Comparison of ENCODE assay signal across 11 mouse cellular contexts in genomic region chr10:83220217-83220616, GRCm38 (mm10).
DNase-seq lines count a peak whose midpoint lies in the region; ATAC-seq and TF ChIP-seq lines count a peak whose summit lies in the region.
"Had no signal": no experiment of that assay in that cellular context is flagged by ENCODE, and none has a peak within 500 bp of the region (broad histone marks: within the 10 kb centered on the region; RNA-seq: fewer than 3 reads in every experiment).

No protein-coding gene starts in this region.

- no peaks in the 10 kb centered on the region for H3K36me3 ChIP-seq in forebrain, embryonic 14.5 days (ENCODE audit: control insufficient read depth, insufficient read depth, low read length)
- no peaks in the 10 kb centered on the region for H3K36me3 ChIP-seq in forebrain, embryonic 12.5 days (replicated peaks)
- no peaks in the 10 kb centered on the region for H3K36me3 ChIP-seq in forebrain, embryonic 16.5 days (ENCODE audit: control insufficient read depth, insufficient read depth)
- no peaks in the 10 kb centered on the region for H3K36me3 ChIP-seq in forebrain, postnatal 0 days (ENCODE audit: insufficient read depth)
- H3K36me3 ChIP-seq in stomach, postnatal 0 days (ENCODE audit: control insufficient read depth, insufficient read depth, low read length): no peaks in the 10 kb centered on the region
- H3K36me3 ChIP-seq in midbrain, embryonic 11.5 days (ENCODE audit: control insufficient read depth, insufficient read depth, low read length): no peaks in the 10 kb centered on the region
- H3K36me3 ChIP-seq: embryonic facial prominence, embryonic 13.5 days; embryonic facial prominence, embryonic 15.5 days had no signal

- WGBS in forebrain, embryonic 14.5 days: 58% methylated on average over 10 of the region's 10 CpGs
- WGBS in forebrain, embryonic 12.5 days: 82% methylated on average over 10 of the region's 10 CpGs
- 55% methylated on average over 10 of the region's 10 CpGs for WGBS in forebrain, embryonic 16.5 days
- 56% methylated on average over 10 of the region's 10 CpGs for WGBS in forebrain, postnatal 0 days
- WGBS in stomach, postnatal 0 days: 89% methylated on average over 10 of the region's 10 CpGs
- 86% methylated on average over 10 of the region's 10 CpGs for WGBS in midbrain, embryonic 11.5 days

- no peaks in the 10 kb centered on the region for H3K4me1 ChIP-seq in forebrain, embryonic 14.5 days (ENCODE audit: control insufficient read depth, insufficient read depth, low read length)
- no peaks in the 10 kb centered on the region for H3K4me1 ChIP-seq in forebrain, embryonic 12.5 days
- peaks cover 2% of the 10 kb centered on the region; the same call in 1 of the 2 replicates for H3K4me1 ChIP-seq in forebrain, embryonic 16.5 days (replicated peaks; ENCODE audit: control insufficient read depth, insufficient read depth, low read length)
- H3K4me1 ChIP-seq in forebrain, postnatal 0 days (ENCODE audit: insufficient read depth): no peaks in the 10 kb centered on the region
- no peaks in the 10 kb centered on the region for H3K4me1 ChIP-seq in stomach, postnatal 0 days (replicated peaks; ENCODE audit: control insufficient read depth, insufficient read depth)
- no peaks in the 10 kb centered on the region for H3K4me1 ChIP-seq in midbrain, embryonic 11.5 days (ENCODE audit: control insufficient read depth, insufficient read depth, low read length)

- no peak overlapping the region for H3K4me2 ChIP-seq in forebrain, embryonic 14.5 days (ENCODE audit: low read length)
- H3K4me2 ChIP-seq in forebrain, embryonic 12.5 days: no peak overlapping the region
- no peak overlapping the region for H3K4me2 ChIP-seq in forebrain, embryonic 16.5 days (ENCODE audit: low read length)
- no peak overlapping the region for H3K4me2 ChIP-seq in forebrain, postnatal 0 days (ENCODE audit: low read depth)
- no peak overlapping the region for H3K4me2 ChIP-seq in stomach, postnatal 0 days (replicated peaks; ENCODE audit: low read depth)
- no peak overlapping the region for H3K4me2 ChIP-seq in midbrain, embryonic 11.5 days
- H3K4me2 ChIP-seq: embryonic facial prominence, embryonic 13.5 days; embryonic facial prominence, embryonic 15.5 days had no signal

- ATAC-seq in forebrain, embryonic 14.5 days: peak; percentile 65; the same call in 1 of the 2 replicates
- no peak for ATAC-seq in forebrain, embryonic 12.5 days (ENCODE audit: low FRiP score)
- peak; percentile 81 for ATAC-seq in forebrain, embryonic 16.5 days
- no peak for ATAC-seq in forebrain, postnatal 0 days
- peak; percentile 12; the same call in 1 of the 2 replicates for ATAC-seq in granulocyte monocyte progenitor cell, adult 5-6 weeks (replicated peaks; ENCODE audit: poor library complexity, severe bottlenecking)
- 0 out of 2 replicates have a peak, but pooled peaks have one; percentile 6 for ATAC-seq in stomach, postnatal 0 days (ENCODE audit: low FRiP score, low TSS enrichment)
- ATAC-seq in midbrain, embryonic 11.5 days (ENCODE audit: low FRiP score): no peak

- H3K9me3 ChIP-seq in forebrain, embryonic 14.5 days (replicated peaks; ENCODE audit: control insufficient read depth, low read length): no peaks in the 10 kb centered on the region
- H3K9me3 ChIP-seq in forebrain, embryonic 12.5 days: no peaks in the 10 kb centered on the region
- H3K9me3 ChIP-seq in forebrain, embryonic 16.5 days (ENCODE audit: control insufficient read depth, low read length): no peaks in the 10 kb centered on the region
- no peaks in the 10 kb centered on the region for H3K9me3 ChIP-seq in forebrain, postnatal 0 days (ENCODE audit: low read length)
- H3K9me3 ChIP-seq in stomach, postnatal 0 days (ENCODE audit: control insufficient read depth, low read length): no peaks in the 10 kb centered on the region
- no peaks in the 10 kb centered on the region for H3K9me3 ChIP-seq in midbrain, embryonic 11.5 days (ENCODE audit: control insufficient read depth, low read length)
- H3K9me3 ChIP-seq: embryonic facial prominence, embryonic 13.5 days; embryonic facial prominence, embryonic 15.5 days had no signal

- no peaks in the 10 kb centered on the region for H3K27me3 ChIP-seq in forebrain, embryonic 14.5 days (replicated peaks; ENCODE audit: control insufficient read depth, insufficient read depth, low read length)
- no peaks in the 10 kb centered on the region for H3K27me3 ChIP-seq in forebrain, embryonic 12.5 days
- no peaks in the 10 kb centered on the region for H3K27me3 ChIP-seq in forebrain, embryonic 16.5 days (replicated peaks; ENCODE audit: control insufficient read depth, insufficient read depth, low read length)
- no peaks in the 10 kb centered on the region for H3K27me3 ChIP-seq in forebrain, postnatal 0 days (ENCODE audit: insufficient read depth, low read length)
- H3K27me3 ChIP-seq in stomach, postnatal 0 days (ENCODE audit: control insufficient read depth, insufficient read depth, low read length): no peaks in the 10 kb centered on the region
- no peaks in the 10 kb centered on the region for H3K27me3 ChIP-seq in midbrain, embryonic 11.5 days (ENCODE audit: control insufficient read depth, insufficient read depth, low read length)
- H3K27me3 ChIP-seq: embryonic facial prominence, embryonic 13.5 days; embryonic facial prominence, embryonic 15.5 days had no signal

- TF ChIP-seq EP300 in stomach, postnatal 0 days (optimal IDR thresholded peaks at IDR 0.05): no peak

- TF ChIP-seq CTCF in forebrain, postnatal 0 days (IDR thresholded peaks at IDR 0.05; ENCODE audit: low read depth): no peak
- TF ChIP-seq CTCF in stomach, postnatal 0 days (IDR thresholded peaks at IDR 0.05; ENCODE audit: low read depth): no peak

- no peak overlapping the region for H3K27ac ChIP-seq in forebrain, embryonic 14.5 days (ENCODE audit: low read depth, low read length)
- H3K27ac ChIP-seq in forebrain, embryonic 12.5 days: no peak overlapping the region
- no peak overlapping the region for H3K27ac ChIP-seq in forebrain, embryonic 16.5 days (ENCODE audit: low read length)
- no peak overlapping the region for H3K27ac ChIP-seq in forebrain, postnatal 0 days (ENCODE audit: low read depth, low read length)
- H3K27ac ChIP-seq in stomach, postnatal 0 days (replicated peaks): no peak overlapping the region
- no peak overlapping the region for H3K27ac ChIP-seq in midbrain, embryonic 11.5 days (ENCODE audit: low read depth, low read length)
- H3K27ac ChIP-seq: embryonic facial prominence, embryonic 13.5 days; embryonic facial prominence, embryonic 15.5 days had no signal

- no peak overlapping the region for H3K4me3 ChIP-seq in forebrain, embryonic 14.5 days (ENCODE audit: low read depth, low read length)
- H3K4me3 ChIP-seq in forebrain, embryonic 12.5 days (replicated peaks): no peak overlapping the region
- H3K4me3 ChIP-seq in forebrain, embryonic 16.5 days (replicated peaks; ENCODE audit: low read length): no peak overlapping the region
- no peak overlapping the region for H3K4me3 ChIP-seq in forebrain, postnatal 0 days (ENCODE audit: low read depth, low read length)
- no peak overlapping the region for H3K4me3 ChIP-seq in stomach, postnatal 0 days (ENCODE audit: low read depth, low read length)
- no peak overlapping the region for H3K4me3 ChIP-seq in midbrain, embryonic 11.5 days (ENCODE audit: low read depth, low read length)
- H3K4me3 ChIP-seq: embryonic facial prominence, embryonic 13.5 days; embryonic facial prominence, embryonic 15.5 days; erythroblast, embryonic 14.5 days had no signal

- peak; percentile 62 for DNase-seq in forebrain, embryonic 14.5 days (ENCODE audit: low spot score)
- DNase-seq in forebrain, postnatal 0 days: no peak
- DNase-seq in stomach, postnatal 0 days (ENCODE audit: low spot score): no peak
- DNase-seq in right cerebral cortex, postnatal 10 days (ENCODE audit: low spot score in 2 of 2): no peak
- DNase-seq in midbrain, embryonic 11.5 days (ENCODE audit: low spot score, missing footprints): no peak

- H3K9ac ChIP-seq in forebrain, embryonic 14.5 days (ENCODE audit: low read length): no peak overlapping the region
- no peak overlapping the region for H3K9ac ChIP-seq in forebrain, embryonic 12.5 days
- no peak overlapping the region for H3K9ac ChIP-seq in forebrain, embryonic 16.5 days (replicated peaks; ENCODE audit: low read depth, low read length)
- no peak overlapping the region for H3K9ac ChIP-seq in forebrain, postnatal 0 days
- no peak overlapping the region for H3K9ac ChIP-seq in stomach, postnatal 0 days (ENCODE audit: low read length)
- no peak overlapping the region for H3K9ac ChIP-seq in midbrain, embryonic 11.5 days (ENCODE audit: low read length)
- H3K9ac ChIP-seq: embryonic facial prominence, embryonic 13.5 days; embryonic facial prominence, embryonic 15.5 days had no signal

Comparison
In these comparisons a context has a peak if more than half of its experiments do, and no peak if none do; other contexts are left out.
1. ATAC-seq: peak in forebrain, embryonic 14.5 days (single experiment), forebrain, embryonic 16.5 days (single experiment), granulocyte monocyte progenitor cell, adult 5-6 weeks (single experiment) and stomach, postnatal 0 days (single experiment); none in forebrain, embryonic 12.5 days (single experiment), forebrain, postnatal 0 days (single experiment) and midbrain, embryonic 11.5 days (single experiment).